Mouse (Mus musculus) lung, postnatal 14 days (tissue): ENCODE data around the gene Ssty1.
"Not testable (repeated sequence)": the region's sequence is repeated elsewhere in the genome, so short reads cannot be mapped to it uniquely, and the experiment has no call there.

Experiments
- DNase-seq: peaks from one replicate; pipeline ENCODE4 v3.0.0; 2021

Ssty1 gene

GRCm38 (mm10) chrY:18088816-18089215 is at the start of gene Ssty1:
TSS of gene Ssty1 (plus strand) at chrY:18089116.
- DNase-seq: not testable (repeated sequence)

GRCm38 (mm10) chrY:18061712-18062111 is 27.2 kb upstream of the Ssty1 start, which contains the start of gene Gm21764:
TSS of gene Gm21764 (minus strand) at chrY:18061812.
- not testable (repeated sequence) for DNase-seq
